Mouse (Mus musculus): ENCODE measurements around the gene Slc6a6. TPM values are rescaled to one million over a fixed set of nuclear protein-coding genes. Genes with fewer than 3 reads are reported as not detected.

Slc6a6 gene
- polyA plus RNA-seq, 1 experiment = 109 TPM

GRCm38 (mm10) chr6:91745246-91745645 is 61.4 kb downstream of the Slc6a6 start:
- no peak overlapping the region for H3K4me3 ChIP-seq (ENCODE audit: low read depth, low read length)
- H3K27me3 ChIP-seq (ENCODE audit: control insufficient read depth, insufficient read depth, low read length, poor library complexity, severe bottlenecking) = no peaks in the 10 kb centered on the region
- H3K9me3 ChIP-seq (replicated peaks; ENCODE audit: control insufficient read depth, insufficient read depth, low read length, poor library complexity, severe bottlenecking) = no peaks in the 10 kb centered on the region
- no peaks in the 10 kb centered on the region for H3K4me1 ChIP-seq (ENCODE audit: control insufficient read depth, insufficient read depth, low read length)
- no peak overlapping the region for H3K9ac ChIP-seq (ENCODE audit: low read depth, poor library complexity, severe bottlenecking)
- no peak overlapping the region for H3K27ac ChIP-seq (ENCODE audit: insufficient read depth, low read length)
- H3K36me3 ChIP-seq (ENCODE audit: control insufficient read depth, insufficient read depth, low read length, poor library complexity, severe bottlenecking) = peaks cover 45% of the 10 kb centered on the region
- TF ChIP-seq EP300 (IDR thresholded peaks at IDR 0.05; ENCODE audit: insufficient read depth, low read depth, low read length) (no peak), POLR2A (IDR thresholded peaks at IDR 0.05; ENCODE audit: insufficient read depth, low read length) (no peak), CTCF (IDR thresholded peaks at IDR 0.05; ENCODE audit: low read depth, low read length) (no peak)

DNA sequence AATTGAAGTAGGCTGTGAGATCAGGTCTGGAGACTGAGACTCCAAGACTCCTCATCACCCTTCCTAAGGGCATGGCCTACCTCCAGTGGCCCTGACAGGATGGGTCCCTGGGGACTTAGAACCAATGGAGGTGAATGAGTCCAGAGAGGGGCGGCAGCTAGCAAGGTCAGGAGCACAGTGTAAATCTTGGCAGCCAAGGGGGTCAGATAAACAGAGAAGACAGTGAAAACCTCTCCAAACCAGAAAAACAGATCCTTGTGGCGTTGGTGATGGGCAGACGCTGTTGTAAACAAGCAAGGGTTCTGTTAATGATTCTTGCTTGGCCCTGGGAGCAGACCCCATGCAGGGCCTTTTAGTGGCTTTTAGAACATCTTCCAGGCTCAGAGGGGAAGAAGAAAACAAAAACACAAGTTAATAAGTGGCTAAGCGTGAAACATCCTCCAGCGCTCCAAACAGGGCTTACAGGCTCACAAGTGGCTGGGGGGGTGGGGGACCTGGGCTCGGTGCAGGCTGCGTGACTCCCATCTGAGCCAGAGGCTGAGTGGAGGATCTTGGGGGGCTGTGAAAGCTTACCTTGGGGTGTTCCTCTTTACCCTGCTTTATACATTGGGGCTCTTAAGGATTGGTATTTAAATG is 62.2 kb downstream of the Slc6a6 start:
- H3K27ac ChIP-seq (ENCODE audit: insufficient read depth, low read length) = no peak overlapping the region
- no peaks in the 10 kb centered on the region for H3K9me3 ChIP-seq (replicated peaks; ENCODE audit: control insufficient read depth, insufficient read depth, low read length, poor library complexity, severe bottlenecking)
- no peak for TF ChIP-seq EP300 (IDR thresholded peaks at IDR 0.05; ENCODE audit: insufficient read depth, low read depth, low read length)
- no peak for TF ChIP-seq CTCF (IDR thresholded peaks at IDR 0.05; ENCODE audit: low read depth, low read length)
- TF ChIP-seq POLR2A (IDR thresholded peaks at IDR 0.05; ENCODE audit: insufficient read depth, low read length) = no peak
- no peaks in the 10 kb centered on the region for H3K4me1 ChIP-seq (ENCODE audit: control insufficient read depth, insufficient read depth, low read length)
- no peaks in the 10 kb centered on the region for H3K27me3 ChIP-seq (ENCODE audit: control insufficient read depth, insufficient read depth, low read length, poor library complexity, severe bottlenecking)
- peaks cover 50% of the 10 kb centered on the region for H3K36me3 ChIP-seq (ENCODE audit: control insufficient read depth, insufficient read depth, low read length, poor library complexity, severe bottlenecking)
- no peak overlapping the region for H3K9ac ChIP-seq (ENCODE audit: low read depth, poor library complexity, severe bottlenecking)
- H3K4me3 ChIP-seq (ENCODE audit: low read depth, low read length) = no peak overlapping the region

DNA sequence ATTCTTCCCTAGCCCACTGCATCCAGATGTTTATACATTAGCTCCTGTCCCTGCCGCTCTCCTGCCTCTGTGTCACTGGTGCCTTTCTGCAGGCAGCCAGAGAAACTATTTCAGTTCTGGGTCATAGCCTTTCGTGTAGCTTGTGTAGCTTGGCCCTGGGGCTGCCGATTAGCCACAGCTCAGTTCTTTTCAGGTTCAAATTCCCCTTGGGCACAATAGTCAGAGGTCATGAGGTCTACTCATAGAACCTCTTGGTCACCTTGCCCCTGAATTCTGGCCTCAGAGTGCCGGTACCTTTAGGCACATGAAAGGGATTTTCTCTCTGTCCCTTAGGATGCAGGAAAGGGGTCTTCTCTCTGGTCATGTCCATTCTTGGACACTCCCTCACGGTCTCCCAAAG is 62.9 kb downstream of the Slc6a6 start:
- no peak overlapping the region for H3K27ac ChIP-seq (ENCODE audit: insufficient read depth, low read length)
- H3K4me1 ChIP-seq (ENCODE audit: control insufficient read depth, insufficient read depth, low read length) = no peaks in the 10 kb centered on the region
- no peaks in the 10 kb centered on the region for H3K9me3 ChIP-seq (replicated peaks; ENCODE audit: control insufficient read depth, insufficient read depth, low read length, poor library complexity, severe bottlenecking)
- no peaks in the 10 kb centered on the region for H3K27me3 ChIP-seq (ENCODE audit: control insufficient read depth, insufficient read depth, low read length, poor library complexity, severe bottlenecking)
- peaks cover 51% of the 10 kb centered on the region for H3K36me3 ChIP-seq (ENCODE audit: control insufficient read depth, insufficient read depth, low read length, poor library complexity, severe bottlenecking)
- no peak for TF ChIP-seq EP300 (IDR thresholded peaks at IDR 0.05; ENCODE audit: insufficient read depth, low read depth, low read length)
- TF ChIP-seq CTCF (IDR thresholded peaks at IDR 0.05; ENCODE audit: low read depth, low read length) = no peak
- TF ChIP-seq POLR2A (IDR thresholded peaks at IDR 0.05; ENCODE audit: insufficient read depth, low read length) = no peak
- H3K4me3 ChIP-seq (ENCODE audit: low read depth, low read length) = no peak overlapping the region
- H3K9ac ChIP-seq (ENCODE audit: low read depth, poor library complexity, severe bottlenecking) = no peak overlapping the region

DNA sequence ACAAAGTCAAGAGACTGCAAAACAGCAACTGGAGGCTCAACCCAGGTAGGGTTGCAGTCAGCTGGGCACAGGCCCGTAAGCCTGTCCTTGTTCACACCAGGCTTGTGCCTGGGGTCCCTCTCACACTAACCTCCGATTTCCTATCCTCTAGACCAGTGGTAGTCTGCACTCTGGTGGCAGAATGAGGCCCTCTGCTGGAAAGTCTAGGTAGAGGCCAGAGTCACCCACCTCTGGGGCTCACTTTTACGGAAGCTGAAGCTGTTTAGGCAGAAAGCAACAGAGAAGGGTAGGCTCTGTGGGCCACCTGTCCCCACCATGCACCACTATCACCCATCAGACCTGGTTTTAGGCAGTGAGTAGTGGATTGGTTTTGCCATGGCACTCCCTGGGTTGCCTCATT is 67.1 kb downstream of the Slc6a6 start:
- no peaks in the 10 kb centered on the region for H3K4me1 ChIP-seq (ENCODE audit: control insufficient read depth, insufficient read depth, low read length)
- H3K9me3 ChIP-seq (replicated peaks; ENCODE audit: control insufficient read depth, insufficient read depth, low read length, poor library complexity, severe bottlenecking) = no peaks in the 10 kb centered on the region
- peaks cover 42% of the 10 kb centered on the region for H3K36me3 ChIP-seq (ENCODE audit: control insufficient read depth, insufficient read depth, low read length, poor library complexity, severe bottlenecking)
- no peak for TF ChIP-seq EP300 (IDR thresholded peaks at IDR 0.05; ENCODE audit: insufficient read depth, low read depth, low read length)
- peak; percentile 52 for TF ChIP-seq CTCF (IDR thresholded peaks at IDR 0.05; ENCODE audit: low read depth, low read length)
- no peaks in the 10 kb centered on the region for H3K27me3 ChIP-seq (ENCODE audit: control insufficient read depth, insufficient read depth, low read length, poor library complexity, severe bottlenecking)
- no peak overlapping the region for H3K4me3 ChIP-seq (ENCODE audit: low read depth, low read length)
- no peak overlapping the region for H3K9ac ChIP-seq (ENCODE audit: low read depth, poor library complexity, severe bottlenecking)
- H3K27ac ChIP-seq (ENCODE audit: insufficient read depth, low read length) = no peak overlapping the region

- H3K9ac ChIP-seq (ENCODE audit: low read depth, poor library complexity, severe bottlenecking) = no peak overlapping the region
- no peaks in the 10 kb centered on the region for H3K4me1 ChIP-seq (ENCODE audit: control insufficient read depth, insufficient read depth, low read length)
- H3K4me3 ChIP-seq (ENCODE audit: low read depth, low read length) = no peak overlapping the region
- peaks cover 31% of the 10 kb centered on the region for H3K36me3 ChIP-seq (ENCODE audit: control insufficient read depth, insufficient read depth, low read length, poor library complexity, severe bottlenecking)
- H3K9me3 ChIP-seq (replicated peaks; ENCODE audit: control insufficient read depth, insufficient read depth, low read length, poor library complexity, severe bottlenecking) = no peaks in the 10 kb centered on the region
- no peaks in the 10 kb centered on the region for H3K27me3 ChIP-seq (ENCODE audit: control insufficient read depth, insufficient read depth, low read length, poor library complexity, severe bottlenecking)
- H3K27ac ChIP-seq (ENCODE audit: insufficient read depth, low read length) = no peak overlapping the region
- no peak for TF ChIP-seq CTCF (IDR thresholded peaks at IDR 0.05; ENCODE audit: low read depth, low read length)
- no peak for TF ChIP-seq EP300 (IDR thresholded peaks at IDR 0.05; ENCODE audit: insufficient read depth, low read depth, low read length)
- TF ChIP-seq POLR2A (IDR thresholded peaks at IDR 0.05; ENCODE audit: insufficient read depth, low read length) = no peak
These were observed 69.0 kb downstream of the Slc6a6 start for GRCm38 (mm10) chr6:91752884-91753283.

GRCm38 (mm10) chr6:91754098-91754497 is 70.2 kb downstream of the Slc6a6 start:
- no peak overlapping the region for H3K4me3 ChIP-seq (ENCODE audit: low read depth, low read length)
- H3K27ac ChIP-seq (ENCODE audit: insufficient read depth, low read length) = no peak overlapping the region
- no peak for TF ChIP-seq CTCF (IDR thresholded peaks at IDR 0.05; ENCODE audit: low read depth, low read length)
- TF ChIP-seq EP300 (IDR thresholded peaks at IDR 0.05; ENCODE audit: insufficient read depth, low read depth, low read length) = no peak
- TF ChIP-seq POLR2A (IDR thresholded peaks at IDR 0.05; ENCODE audit: insufficient read depth, low read length) = no peak
- H3K9me3 ChIP-seq (replicated peaks; ENCODE audit: control insufficient read depth, insufficient read depth, low read length, poor library complexity, severe bottlenecking) = no peaks in the 10 kb centered on the region
- no peaks in the 10 kb centered on the region for H3K27me3 ChIP-seq (ENCODE audit: control insufficient read depth, insufficient read depth, low read length, poor library complexity, severe bottlenecking)
- H3K36me3 ChIP-seq (ENCODE audit: control insufficient read depth, insufficient read depth, low read length, poor library complexity, severe bottlenecking) = peaks cover 21% of the 10 kb centered on the region
- H3K9ac ChIP-seq (ENCODE audit: low read depth, poor library complexity, severe bottlenecking) = no peak overlapping the region
- no peaks in the 10 kb centered on the region for H3K4me1 ChIP-seq (ENCODE audit: control insufficient read depth, insufficient read depth, low read length)
